8 mouse cellular contexts compared by ENCODE assay signal in genomic region chr12:86678591-86679545, GRCm38 (mm10). TPM values are rescaled to one million over a fixed set of nuclear protein-coding genes. Genes with fewer than 3 reads are reported as not detected.
DNase-seq lines count a peak whose midpoint lies in the region; ATAC-seq lines count a peak whose summit lies in the region.

Gene Vash1 (plus strand): TSS chr12:86678700.

- intact Hi-C loops in gastrocnemius, postnatal 36 days (cut with DNase I), result no loop called here
- intact Hi-C loops in left cerebral cortex, postnatal 36 days (cut with DNase I), result loop anchor here (2.0 kb wide), 1 partner anchor 34 kb away; no protein-coding TSS in a partner anchor

- H3K9me3 ChIP-seq in intestine, embryonic 14.5 days (ENCODE audit: control insufficient read depth, low read length), result no peaks in the 10 kb centered on the region

- H3K27me3 ChIP-seq in intestine, embryonic 14.5 days (replicated peaks; ENCODE audit: control insufficient read depth, insufficient read depth, low read length), result no peaks in the 10 kb centered on the region

- under 1% methylated on average over 92 of the region's 94 CpGs for WGBS in intestine, embryonic 14.5 days

- H3K9ac ChIP-seq in intestine, embryonic 14.5 days (ENCODE audit: low read length), result peak within 1 kb of the TSS; percentile 74

- H3K27ac ChIP-seq in intestine, embryonic 14.5 days (ENCODE audit: low read depth), result peak within 1 kb of the TSS; percentile 75

- no peaks in the 10 kb centered on the region for H3K36me3 ChIP-seq in intestine, embryonic 14.5 days (ENCODE audit: control insufficient read depth, insufficient read depth, low read length)

- 0 out of 2 replicates have a peak, but pooled peaks cover 3% of the 10 kb centered on the region for H3K4me1 ChIP-seq in intestine, embryonic 14.5 days (replicated peaks; ENCODE audit: control insufficient read depth, insufficient read depth, low read length)

- peak; percentile 70 to 86 for DNase-seq in adrenal gland, adult (ENCODE audit: inconsistent age in 2 of 2, low spot score in 1 of 2)
- DNase-seq in adrenal gland, adult 8-10 months, result no peak
- peak; percentile 89 for DNase-seq in embryo, embryonic 10 days (ENCODE audit: low spot score)
- peak; percentile 43 to 54 for DNase-seq in gastrocnemius, postnatal 36 days
- peak; percentile 85 for DNase-seq in intestine, embryonic 14.5 days (ENCODE audit: low spot score)
- DNase-seq in left cerebral cortex, postnatal 36 days (ENCODE audit: low spot score in 2 of 2), result peak; percentile 80 to 86
- peak; percentile 30 for DNase-seq in skeletal muscle tissue, adult 2 months (ENCODE audit: low read depth, low spot score)

- H3K4me3 ChIP-seq in intestine, embryonic 14.5 days (ENCODE audit: low read depth, low read length), result peak within 1 kb of the TSS; percentile 59

- ATAC-seq in intestine, embryonic 14.5 days (replicated peaks; ENCODE audit: low FRiP score, low TSS enrichment, low read depth), result peak; percentile 80
- ATAC-seq in megakaryocyte progenitor cell, adult 5-6 weeks (replicated peaks; ENCODE audit: poor library complexity), result peak; percentile 55

- peak within 1 kb of the TSS; percentile 100 for H3K4me2 ChIP-seq in intestine, embryonic 14.5 days (ENCODE audit: low read length)

RNA-seq across cellular contexts. Expression of gene Vash1, which starts in this region (rescaled TPM):
- 1 to 10 TPM; 2.4 to 5.8 (median 3.9) TPM for total RNA-seq in adrenal gland, adult 8-10 months (2022)
- total RNA-seq in gastrocnemius, postnatal 36 days (2021), result 1 to 10 TPM; 7.3 to 8.6 TPM
- 10.5 and 10.7 TPM in 2 replicates for polyA plus RNA-seq in intestine, embryonic 14.5 days (2014; fragmentation: Nextera tagmentation; extraction: Ambion mirVana)
- 10 to 100 TPM; 38.9 to 43.5 TPM for total RNA-seq in left cerebral cortex, postnatal 36 days (2021)
- 0.07 and 0.10 TPM in 2 replicates for total RNA-seq in megakaryocyte progenitor cell, adult 5-6 weeks (2015)
- 0.54 and 0.91 TPM in 2 replicates for total RNA-seq in megakaryocyte progenitor cell, adult 5-6 weeks (2017)

Comparison
In these comparisons a context has a peak if more than half of its experiments do, and no peak if none do; other contexts are left out.
1. RNA of gene Vash1 (total RNA-seq): 38.9 to 43.5 TPM in left cerebral cortex, postnatal 36 days; 7.3 to 8.6 TPM in gastrocnemius, postnatal 36 days, 2.4 to 5.8 TPM in adrenal gland, adult 8-10 months and 0.07 to 0.91 TPM in megakaryocyte progenitor cell, adult 5-6 weeks; every median in the first group is over 4 times any median in the second.
2. Peak in ATAC-seq in megakaryocyte progenitor cell, adult 5-6 weeks; RNA of the gene not detected or under 1 TPM.